Mouse (Mus musculus) gastrocnemius, postnatal 25 days (tissue): ENCODE results near the gene Lsm10. TPM values are rescaled to one million over a fixed set of nuclear protein-coding genes. Genes with fewer than 3 reads are reported as not detected.

Experiments used
- DNase-seq: peaks from one replicate; pipeline ENCODE4 v3.0.0; 2022
- long read RNA-seq, 2 experiments: library from polyadenylated mRNA; stranded (forward); transcript quantifications; one replicate each; pipeline ENCODE4 v2.0.0; 2021
- total RNA-seq, 2 experiments: library from RNA; stranded (reverse); gene quantifications; 1 replicate in 1 of 2; 2 replicates in 1 of 2; pipeline ENCODE4 v1.2.3; 2021

Gene Lsm10
- 1 to 10 TPM; 6.7 to 7.6 TPM for total RNA-seq
- long read RNA-seq, experiment 1, transcript Lsm10-201 (2 exons, 943 nt): major isoform, 8 of 11 reads
- long read RNA-seq, experiment 1, partial matches to known transcripts: 0 of 11 reads
- long read RNA-seq, experiment 1, other reads (novel, unspliced or antisense): 1 of 11 reads
- long read RNA-seq, experiment 2, transcript Lsm10-201 (2 exons, 943 nt): major isoform, 11 of 14 reads
- long read RNA-seq, experiment 2, partial matches to known transcripts: 0 of 14 reads
- long read RNA-seq, experiment 2, other reads (novel, unspliced or antisense): 3 of 14 reads

DNA sequence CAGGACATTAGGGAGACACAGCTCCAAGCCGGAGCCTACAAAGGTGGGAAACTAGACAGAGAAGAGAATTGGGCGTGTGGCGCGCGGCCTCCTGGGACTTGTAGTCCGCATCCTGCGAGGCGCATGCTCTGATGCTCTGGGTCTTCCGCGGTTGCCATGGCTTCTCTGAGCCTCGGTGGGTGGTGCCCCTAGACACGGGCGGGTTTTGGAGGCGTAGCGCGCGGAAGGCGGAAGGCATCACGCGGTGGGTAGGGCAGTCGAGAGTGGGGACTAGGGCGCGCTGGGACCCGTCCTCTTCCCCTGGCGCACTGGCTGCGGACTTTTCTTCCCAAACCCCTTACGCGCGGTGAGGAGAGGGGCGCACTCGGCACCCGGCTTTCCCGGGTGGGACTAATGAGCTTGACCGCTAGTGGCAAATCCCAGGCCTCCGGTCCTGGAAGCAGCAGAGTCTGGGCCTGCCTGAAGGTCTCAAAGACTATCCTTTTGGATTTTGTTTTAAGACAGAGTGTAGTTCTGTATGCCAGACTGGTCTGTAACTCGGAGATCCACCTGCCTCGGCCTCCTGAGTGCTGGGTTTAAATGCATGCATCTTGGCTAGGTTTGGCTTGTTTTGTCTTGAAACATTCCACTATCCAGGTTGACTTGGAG lies at the start of gene Lsm10:
Gene Lsm10 (plus strand): TSS at position 160 of the 648 bp plus-strand sequence.
- peak; percentile 93 for DNase-seq

DNA sequence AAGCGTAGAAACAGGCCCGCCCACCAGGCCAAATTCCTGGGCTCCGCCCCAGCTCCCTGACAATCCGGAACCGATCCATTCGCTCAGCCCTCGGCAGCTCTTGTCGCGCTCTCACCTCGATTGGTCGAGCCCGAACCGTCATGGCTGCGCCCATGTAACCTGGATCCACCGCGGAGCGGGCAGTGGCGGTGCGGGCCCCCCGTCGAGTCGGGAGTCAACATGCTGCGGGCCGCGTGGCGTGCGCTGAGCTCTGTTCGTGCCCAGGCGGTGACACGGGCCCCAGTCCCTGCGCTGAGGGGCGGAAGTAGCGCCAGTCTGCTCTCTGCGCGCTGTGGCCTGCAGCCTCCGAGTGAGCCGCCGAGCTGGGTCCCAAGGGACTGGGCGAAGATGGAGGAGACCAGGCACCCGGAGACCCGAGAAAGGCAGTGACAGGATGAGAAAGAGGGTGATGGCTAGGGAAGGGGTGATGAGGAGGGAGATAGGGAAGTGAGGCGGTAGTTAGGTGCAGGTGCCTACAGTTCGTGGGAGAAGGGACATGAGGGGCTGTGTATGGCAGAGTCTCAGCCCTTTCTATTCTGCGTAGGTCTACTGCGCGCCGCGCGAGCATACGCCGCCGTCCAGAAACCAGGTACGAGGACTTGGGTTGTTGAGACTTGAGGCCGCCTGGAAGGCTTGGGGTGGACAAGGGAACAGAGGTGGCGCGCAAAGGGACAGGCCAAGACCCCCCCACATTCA lies 49.4 kb upstream of the Lsm10 start, which contains the start of gene Mrps15:
Gene Mrps15 (plus strand): TSS at position 75 of the 735 bp plus-strand sequence.
- DNase-seq: peak; percentile 82

DNA sequence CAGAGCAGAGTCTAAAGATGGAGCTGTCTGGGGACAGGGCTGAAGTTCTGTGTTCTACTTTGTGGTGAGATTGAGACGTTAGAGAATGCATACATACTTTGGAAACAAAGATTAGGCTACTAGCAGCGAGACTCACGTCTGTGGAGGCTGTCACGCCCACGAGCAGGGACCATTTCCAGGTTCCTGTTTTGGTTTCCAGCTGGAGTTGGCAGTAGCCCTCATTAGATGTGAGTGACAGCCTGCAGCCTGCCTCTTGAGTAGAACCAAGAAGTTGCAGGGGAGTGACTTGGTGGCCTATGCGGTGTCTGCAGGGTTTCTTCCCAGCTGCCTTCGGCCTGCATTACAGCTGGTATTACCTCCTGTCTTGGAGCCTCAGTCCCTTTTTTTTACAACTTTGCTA lies 44.8 kb upstream of the Lsm10 start:
- DNase-seq: peak; percentile 17

- DNase-seq: no peak
Measured at GRCm38 (mm10) chr4:126057207-126058133, 39.0 kb upstream of the Lsm10 start.

DNA sequence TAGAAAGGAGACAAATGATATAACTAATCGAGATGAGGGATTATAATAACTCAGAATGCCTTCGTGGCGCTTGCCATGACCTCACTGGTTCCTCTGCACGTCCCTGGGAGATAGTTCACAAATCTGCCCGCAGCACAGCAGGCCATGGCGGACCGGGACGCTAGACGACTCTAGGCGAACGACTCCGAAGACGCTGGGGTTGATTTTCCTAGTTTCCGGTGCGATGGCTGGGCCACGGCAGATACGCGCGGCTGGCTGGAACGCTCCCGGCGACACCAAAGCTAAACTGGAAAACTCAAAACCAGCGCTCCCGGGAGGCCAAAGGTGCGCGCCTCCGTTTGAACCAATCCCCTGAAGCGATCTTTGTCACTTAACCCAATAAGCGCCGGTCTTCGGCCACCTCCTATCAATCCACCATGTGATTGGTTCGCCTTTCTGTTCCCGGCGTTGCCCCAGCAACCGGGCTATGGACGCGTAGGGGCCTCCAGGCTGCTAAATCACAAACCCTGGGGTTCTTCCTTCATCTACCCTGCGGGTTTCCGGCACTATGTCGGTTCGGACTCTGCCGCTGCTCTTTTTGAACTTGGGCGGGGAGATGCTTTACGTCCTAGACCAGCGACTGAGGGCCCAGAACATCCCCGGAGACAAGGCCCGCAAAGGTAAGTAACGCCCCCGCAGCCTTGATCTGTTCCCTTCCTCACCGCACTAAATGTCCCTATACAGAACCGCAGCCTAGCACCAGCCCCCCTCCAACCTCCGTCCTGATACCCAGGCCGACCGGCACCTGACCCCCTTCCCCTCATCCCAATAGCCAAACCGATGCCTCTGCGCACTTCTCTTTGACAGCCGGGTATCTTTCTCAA lies 38.1 kb upstream of the Lsm10 start, which contains the start of gene Oscp1:
Gene Oscp1 (plus strand): TSS at position 432 of the 863 bp plus-strand sequence.
- peak; percentile 86 for DNase-seq

GRCm38 (mm10) chr4:126058997-126059362 lies 37.4 kb upstream of the Lsm10 start:
- DNase-seq: no peak

DNA sequence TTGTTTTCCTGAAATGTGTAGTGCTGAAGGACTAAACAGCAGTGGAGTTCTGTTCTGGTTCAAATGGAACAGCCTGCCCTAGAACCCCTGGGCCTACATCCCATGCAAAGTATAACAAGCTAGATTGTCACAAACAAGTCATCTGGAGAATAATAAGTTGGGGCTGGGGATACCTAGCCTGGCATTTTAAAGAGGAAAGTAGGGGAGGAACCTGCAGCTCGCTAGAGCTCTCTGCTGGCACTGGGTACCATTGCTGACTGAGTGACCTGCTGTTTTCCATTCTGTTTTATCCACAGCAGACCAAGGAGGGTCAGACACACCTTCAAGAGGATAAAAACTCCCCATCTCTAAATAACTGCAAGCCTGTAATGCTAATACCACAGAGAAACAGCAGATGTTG lies 33.6 kb upstream of the Lsm10 start:
- DNase-seq: no peak

GRCm38 (mm10) chr4:126065241-126065640 lies 31.2 kb upstream of the Lsm10 start:
- DNase-seq: no peak

DNA sequence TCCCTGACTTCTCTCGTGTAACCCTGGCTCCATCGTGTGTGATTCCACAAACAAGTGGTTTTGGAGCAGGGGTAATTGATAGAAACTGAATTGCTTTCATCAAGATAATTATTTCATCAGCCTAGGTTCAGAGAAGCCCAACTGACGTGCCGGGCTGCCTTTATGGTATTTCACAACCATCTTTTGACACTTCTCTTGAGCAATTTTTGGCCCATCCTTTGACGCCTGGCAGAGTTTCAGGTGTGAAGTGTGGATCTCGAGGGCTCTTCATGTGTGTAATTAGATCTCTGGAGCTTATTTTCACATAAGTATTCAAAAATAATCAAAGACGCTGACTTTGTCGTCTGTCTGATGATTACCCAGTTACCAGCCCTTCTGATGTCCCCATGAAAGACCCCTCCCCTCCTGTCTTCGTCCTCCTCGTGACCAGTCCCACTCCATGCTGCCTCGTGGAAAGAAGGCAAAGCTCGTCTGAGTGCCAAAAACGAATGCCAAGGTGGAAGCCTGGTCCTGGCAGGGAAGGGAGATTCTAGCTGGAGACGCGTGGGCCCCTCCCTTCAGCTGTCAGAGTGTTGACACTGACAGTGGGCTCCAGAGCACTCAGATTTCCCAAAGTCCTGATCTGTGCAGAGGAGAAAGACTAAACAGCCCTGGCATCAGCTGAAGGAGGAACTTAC lies 28.9 kb upstream of the Lsm10 start:
- peak; percentile 45 for DNase-seq

- no peak for DNase-seq
Measured at GRCm38 (mm10) chr4:126068842-126069241, 27.6 kb upstream of the Lsm10 start.

DNA sequence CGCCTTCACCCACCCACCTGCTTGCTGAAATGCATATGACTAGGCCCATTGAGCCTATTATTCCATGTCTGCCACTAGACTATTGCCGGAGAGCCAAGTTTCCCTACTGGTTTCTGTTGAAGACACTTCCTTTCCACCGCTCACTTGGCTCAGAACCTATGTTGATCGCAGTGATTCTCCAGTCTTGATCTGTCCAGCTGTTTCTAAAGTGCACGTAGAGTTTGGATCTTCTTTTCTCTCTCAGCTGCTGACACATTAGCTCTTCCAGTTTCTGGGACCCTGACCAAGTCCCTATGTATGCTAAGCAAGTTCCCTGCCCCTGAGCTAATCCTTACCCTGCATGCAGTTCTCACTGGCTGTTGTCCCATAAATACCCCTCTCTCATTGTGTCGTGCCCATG lies 18.6 kb upstream of the Lsm10 start:
- DNase-seq: no peak

DNA sequence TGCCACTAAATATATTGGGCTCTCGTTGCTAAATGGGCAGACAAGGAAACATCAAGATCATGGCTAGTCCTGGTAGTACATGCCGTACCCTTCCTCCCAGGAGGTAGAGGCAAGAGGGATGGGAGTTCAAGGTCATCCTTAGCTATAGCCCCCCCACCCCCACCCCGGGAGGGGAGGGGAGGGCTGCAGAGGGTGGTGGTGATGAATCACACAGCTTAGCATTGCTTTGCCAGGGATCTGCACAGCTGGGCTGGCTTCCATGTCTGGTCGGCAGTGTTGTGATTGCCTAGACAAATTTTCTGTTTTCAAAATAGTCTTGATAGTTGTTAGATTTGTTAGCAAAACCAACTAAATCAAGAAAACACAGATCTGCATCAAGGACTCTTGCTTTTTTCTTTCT lies 17.2 kb upstream of the Lsm10 start:
- DNase-seq: no peak

DNA sequence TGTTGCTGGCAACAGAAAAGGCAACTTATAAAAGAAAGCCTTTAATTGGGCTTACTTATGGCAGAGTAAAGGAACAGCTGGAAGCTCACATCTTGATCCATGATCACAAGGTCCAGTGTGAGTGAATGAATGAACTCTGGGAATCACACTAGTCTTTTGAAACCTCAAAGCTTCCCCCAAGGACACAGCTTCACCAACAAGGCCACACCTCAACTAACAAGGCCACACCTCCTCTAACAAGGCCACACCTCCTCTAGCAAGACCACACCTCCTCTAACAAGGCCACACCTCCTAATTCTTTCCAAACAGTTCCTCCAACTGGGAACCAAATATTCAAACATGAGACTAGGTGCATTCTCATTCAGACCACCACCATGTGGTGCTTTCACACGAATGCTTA lies 14.8 kb upstream of the Lsm10 start:
- no peak for DNase-seq

- no peak for DNase-seq
Measured at GRCm38 (mm10) chr4:126083021-126083420, 13.4 kb upstream of the Lsm10 start.

GRCm38 (mm10) chr4:126084382-126084781 lies 12.0 kb upstream of the Lsm10 start:
- no peak for DNase-seq

GRCm38 (mm10) chr4:126085996-126086576 lies 10.3 kb upstream of the Lsm10 start:
- peak; percentile 79 for DNase-seq

- DNase-seq: no peak
Measured at GRCm38 (mm10) chr4:126090101-126090847, 6.1 kb upstream of the Lsm10 start.

DNA sequence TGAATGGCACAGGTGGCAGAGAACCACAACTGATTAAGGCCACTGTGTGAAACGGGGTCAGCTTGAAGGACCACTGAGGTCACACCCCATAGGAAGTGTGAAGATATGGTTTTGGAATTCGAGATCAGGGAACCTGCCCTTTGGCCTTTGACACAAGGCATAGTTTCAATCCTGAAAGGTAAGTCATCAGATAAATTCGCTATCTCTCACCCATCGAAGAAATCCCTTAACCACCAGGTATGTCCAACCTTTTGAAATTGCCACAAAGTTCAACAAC lies 5.6 kb upstream of the Lsm10 start:
- no peak for DNase-seq

GRCm38 (mm10) chr4:126091873-126092272 lies 4.5 kb upstream of the Lsm10 start:
- DNase-seq: no peak
